Mouse (Mus musculus): ENCODE measurements around the gene Spata17. TPM values are rescaled to one million over a fixed set of nuclear protein-coding genes. Genes with fewer than 3 reads are reported as not detected.
A peak's percentile ranks its signal among the peaks of the same experiment; 100 is the strongest.
"Not testable (repeated sequence)": the region's sequence is repeated elsewhere in the genome, so short reads cannot be mapped to it uniquely, and the experiment has no call there.

Spata17 gene
- polyA plus RNA-seq, 1 experiment from 2014 or later: 2.0 TPM

- H3K9me3 ChIP-seq (replicated peaks): no peaks in the 10 kb centered on the region
- H3K4me3 ChIP-seq: no peak overlapping the region
- no peak for ATAC-seq
- no peak overlapping the region for H3K9ac ChIP-seq
- H3K27me3 ChIP-seq: no peaks in the 10 kb centered on the region
- H3K4me2 ChIP-seq: no peak overlapping the region
- H3K36me3 ChIP-seq (ENCODE audit: poor library complexity, severe bottlenecking): no peaks in the 10 kb centered on the region
- no peaks in the 10 kb centered on the region for H3K4me1 ChIP-seq
- H3K27ac ChIP-seq: no peak overlapping the region
Measured at GRCm38 (mm10) chr1:187155658-187156057, 59.6 kb downstream of the Spata17 start.

GRCm38 (mm10) chr1:187153681-187154080 is 61.6 kb downstream of the Spata17 start:
- Histone ChIP-seq H3K4me3 (no peak overlapping the region), H3K9ac (no peak overlapping the region), H3K9me3 (replicated peaks) (no peaks in the 10 kb centered on the region), H3K27ac (no peak overlapping the region), H3K36me3 (ENCODE audit: poor library complexity, severe bottlenecking) (no peaks in the 10 kb centered on the region), H3K27me3 (no peaks in the 10 kb centered on the region), H3K4me1 (no peaks in the 10 kb centered on the region), H3K4me2 (no peak overlapping the region)
- WGBS: 68% methylated on average over 5 of the region's 5 CpGs
- no peak for ATAC-seq

- H3K4me1 ChIP-seq: no peaks in the 10 kb centered on the region
- H3K4me3 ChIP-seq: no peak overlapping the region
- no peak overlapping the region for H3K27ac ChIP-seq
- 82% methylated on average over 2 of the region's 2 CpGs for WGBS
- no peaks in the 10 kb centered on the region for H3K36me3 ChIP-seq (ENCODE audit: poor library complexity, severe bottlenecking)
- H3K9ac ChIP-seq: no peak overlapping the region
- no peaks in the 10 kb centered on the region for H3K9me3 ChIP-seq (replicated peaks)
- no peak overlapping the region for H3K4me2 ChIP-seq
- no peaks in the 10 kb centered on the region for H3K27me3 ChIP-seq
- no peak for ATAC-seq
Measured at GRCm38 (mm10) chr1:187152571-187152970, 62.7 kb downstream of the Spata17 start.

- H3K4me1 ChIP-seq: no peaks in the 10 kb centered on the region
- H3K4me3 ChIP-seq: no peak overlapping the region
- H3K4me2 ChIP-seq: no peak overlapping the region
- H3K9ac ChIP-seq: no peak overlapping the region
- H3K36me3 ChIP-seq (ENCODE audit: poor library complexity, severe bottlenecking): no peaks in the 10 kb centered on the region
- H3K27ac ChIP-seq: no peak overlapping the region
- ATAC-seq: no peak
- H3K9me3 ChIP-seq (replicated peaks): no peaks in the 10 kb centered on the region
- no peaks in the 10 kb centered on the region for H3K27me3 ChIP-seq
- 71% methylated on average over 8 of the region's 8 CpGs for WGBS
Measured at GRCm38 (mm10) chr1:187142984-187143383, 72.3 kb downstream of the Spata17 start.

GRCm38 (mm10) chr1:187137426-187137825 is 77.8 kb downstream of the Spata17 start:
- Histone ChIP-seq H3K4me2 (no peak overlapping the region), H3K36me3 (ENCODE audit: poor library complexity, severe bottlenecking) (no peaks in the 10 kb centered on the region), H3K9ac (no peak overlapping the region), H3K27me3 (no peaks in the 10 kb centered on the region), H3K4me3 (no peak overlapping the region), H3K27ac (no peak overlapping the region), H3K9me3 (replicated peaks) (no peaks in the 10 kb centered on the region), H3K4me1 (no peaks in the 10 kb centered on the region)
- ATAC-seq: peak; percentile 70
- 36% methylated on average over 6 of the region's 6 CpGs for WGBS

- H3K36me3 ChIP-seq (ENCODE audit: poor library complexity, severe bottlenecking): no peaks in the 10 kb centered on the region
- H3K4me3 ChIP-seq: no peak overlapping the region
- ATAC-seq: no peak
- no peak overlapping the region for H3K27ac ChIP-seq
- no peaks in the 10 kb centered on the region for H3K9me3 ChIP-seq (replicated peaks)
- H3K4me1 ChIP-seq: no peaks in the 10 kb centered on the region
- H3K27me3 ChIP-seq: no peaks in the 10 kb centered on the region
- WGBS: 86% methylated on average over 6 of the region's 6 CpGs
- no peak overlapping the region for H3K4me2 ChIP-seq
- no peak overlapping the region for H3K9ac ChIP-seq
Measured at GRCm38 (mm10) chr1:187135887-187136286, 79.4 kb downstream of the Spata17 start.

GRCm38 (mm10) chr1:187133841-187134240 is 81.4 kb downstream of the Spata17 start:
- Histone ChIP-seq H3K9ac (no peak overlapping the region), H3K36me3 (ENCODE audit: poor library complexity, severe bottlenecking) (no peaks in the 10 kb centered on the region), H3K4me3 (no peak overlapping the region), H3K9me3 (replicated peaks) (no peaks in the 10 kb centered on the region), H3K27ac (no peak overlapping the region), H3K4me1 (no peaks in the 10 kb centered on the region), H3K4me2 (no peak overlapping the region), H3K27me3 (no peaks in the 10 kb centered on the region)
- ATAC-seq: no peak
- 81% methylated on average over 6 of the region's 6 CpGs for WGBS

DNA sequence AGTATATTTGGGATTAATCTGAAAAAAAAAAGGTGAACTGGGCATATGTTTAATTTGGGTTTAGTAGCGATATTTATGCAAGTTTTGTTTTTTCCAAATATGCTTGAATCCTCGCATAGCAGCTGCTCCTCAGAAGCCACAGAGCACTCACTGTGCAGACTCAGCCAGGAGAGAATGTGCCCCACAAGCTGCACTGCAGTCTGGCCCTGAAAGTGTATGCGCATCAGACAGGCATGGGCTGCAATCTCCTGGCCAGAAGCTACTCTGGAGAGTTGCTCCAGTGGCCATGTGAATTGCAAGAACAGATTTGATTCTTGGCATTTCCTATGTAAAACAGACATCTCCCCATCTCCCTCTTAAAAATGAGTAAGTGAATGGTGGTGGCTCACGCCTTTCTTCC is 82.9 kb downstream of the Spata17 start:
- 82% methylated on average over 4 of the region's 4 CpGs for WGBS
- no peak overlapping the region for H3K9ac ChIP-seq
- no peaks in the 10 kb centered on the region for H3K27me3 ChIP-seq
- H3K36me3 ChIP-seq (ENCODE audit: poor library complexity, severe bottlenecking): no peaks in the 10 kb centered on the region
- H3K27ac ChIP-seq: no peak overlapping the region
- H3K4me3 ChIP-seq: no peak overlapping the region
- H3K9me3 ChIP-seq (replicated peaks): no peaks in the 10 kb centered on the region
- ATAC-seq: 0 out of 2 replicates have a peak, but pooled peaks have one; percentile 45
- no peaks in the 10 kb centered on the region for H3K4me1 ChIP-seq
- H3K4me2 ChIP-seq: no peak overlapping the region

GRCm38 (mm10) chr1:187127548-187127947 is 87.7 kb downstream of the Spata17 start:
- H3K27me3 ChIP-seq; H3K27ac ChIP-seq; ATAC-seq; H3K4me1 ChIP-seq; H3K9ac ChIP-seq; H3K36me3 ChIP-seq (ENCODE audit: poor library complexity, severe bottlenecking); H3K4me3 ChIP-seq; H3K4me2 ChIP-seq; H3K9me3 ChIP-seq (replicated peaks): not testable (repeated sequence)
- WGBS: 90% methylated on average over 2 of the region's 2 CpGs

DNA sequence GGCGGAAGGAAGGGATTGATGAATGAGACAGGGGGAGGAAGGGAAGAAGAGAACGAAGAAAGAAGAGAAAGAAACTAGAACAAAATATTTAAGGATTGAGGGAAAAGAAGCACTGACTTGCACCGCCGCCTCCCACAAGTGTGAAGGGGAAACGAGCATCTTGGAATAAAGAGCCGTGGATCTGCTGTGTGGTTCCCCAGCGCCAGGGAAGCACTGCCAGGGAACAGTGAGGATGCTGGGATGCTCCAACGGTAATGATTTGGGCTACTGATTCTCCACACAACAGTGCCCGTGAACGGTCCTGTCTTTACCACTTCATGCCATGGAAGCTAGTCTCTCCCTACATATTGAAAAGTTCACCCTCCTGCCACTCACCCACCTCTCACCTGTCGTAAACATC is 89.5 kb downstream of the Spata17 start:
- H3K4me1 ChIP-seq: no peaks in the 10 kb centered on the region
- no peaks in the 10 kb centered on the region for H3K36me3 ChIP-seq (ENCODE audit: poor library complexity, severe bottlenecking)
- H3K4me2 ChIP-seq: no peak overlapping the region
- ATAC-seq: no peak
- H3K27ac ChIP-seq: no peak overlapping the region
- H3K9ac ChIP-seq: no peak overlapping the region
- H3K27me3 ChIP-seq: no peaks in the 10 kb centered on the region
- no peak overlapping the region for H3K4me3 ChIP-seq
- no peaks in the 10 kb centered on the region for H3K9me3 ChIP-seq (replicated peaks)
- WGBS: 88% methylated on average over 11 of the region's 11 CpGs

GRCm38 (mm10) chr1:187124967-187125366 is 90.3 kb downstream of the Spata17 start:
- 74% methylated on average over 3 of the region's 3 CpGs for WGBS
- no peak overlapping the region for H3K4me2 ChIP-seq
- no peak for ATAC-seq

GRCm38 (mm10) chr1:187119300-187119699 is 96.0 kb downstream of the Spata17 start:
- no peaks in the 10 kb centered on the region for H3K9me3 ChIP-seq (replicated peaks)
- no peak overlapping the region for H3K4me2 ChIP-seq
- no peak overlapping the region for H3K27ac ChIP-seq
- H3K4me1 ChIP-seq: no peaks in the 10 kb centered on the region
- WGBS: 92% methylated on average over 6 of the region's 6 CpGs
- ATAC-seq: no peak
- H3K9ac ChIP-seq: no peak overlapping the region
- H3K4me3 ChIP-seq: no peak overlapping the region
- H3K36me3 ChIP-seq (ENCODE audit: poor library complexity, severe bottlenecking): no peaks in the 10 kb centered on the region
- no peaks in the 10 kb centered on the region for H3K27me3 ChIP-seq

More at GRCm38 (mm10) chr1:187124967-187125366, 90.3 kb downstream of the Spata17 start:
- no peak overlapping the region for H3K27ac ChIP-seq
- H3K27me3 ChIP-seq: no peaks in the 10 kb centered on the region
- H3K4me3 ChIP-seq: no peak overlapping the region
- no peak overlapping the region for H3K9ac ChIP-seq
- H3K4me1 ChIP-seq: no peaks in the 10 kb centered on the region
- no peaks in the 10 kb centered on the region for H3K36me3 ChIP-seq (ENCODE audit: poor library complexity, severe bottlenecking)
- H3K9me3 ChIP-seq (replicated peaks): no peaks in the 10 kb centered on the region

DNA sequence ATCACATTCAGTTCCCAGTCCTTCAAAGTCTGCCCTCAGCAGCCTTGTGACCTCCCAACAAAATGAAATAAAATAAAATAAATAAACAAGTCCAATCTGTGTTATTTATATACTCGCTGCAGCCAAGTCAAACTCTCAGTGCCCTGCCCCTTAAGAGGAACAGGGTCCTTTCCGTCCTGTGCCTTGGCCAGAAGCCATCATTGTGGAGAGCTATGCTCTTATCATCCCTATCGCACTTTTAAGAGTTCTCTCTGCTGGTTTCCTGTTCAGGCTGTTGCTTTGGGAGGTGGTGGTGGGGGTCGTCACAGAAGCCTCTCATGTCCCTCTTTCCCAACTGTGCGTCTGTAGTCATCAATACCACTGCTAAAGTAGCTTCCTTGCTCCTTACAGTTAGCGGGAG is 97.2 kb downstream of the Spata17 start:
- Histone ChIP-seq H3K27ac (no peak overlapping the region), H3K9me3 (replicated peaks) (no peaks in the 10 kb centered on the region; the same call in 1 of the 2 replicates), H3K9ac (no peak overlapping the region), H3K4me1 (no peaks in the 10 kb centered on the region), H3K4me2 (no peak overlapping the region), H3K4me3 (no peak overlapping the region), H3K36me3 (ENCODE audit: poor library complexity, severe bottlenecking) (no peaks in the 10 kb centered on the region), H3K27me3 (no peaks in the 10 kb centered on the region)
- ATAC-seq: no peak
- 90% methylated on average over 6 of the region's 6 CpGs for WGBS

Measured in forebrain, embryonic 13.5 days (tissue).